In the genomic region with DNA sequence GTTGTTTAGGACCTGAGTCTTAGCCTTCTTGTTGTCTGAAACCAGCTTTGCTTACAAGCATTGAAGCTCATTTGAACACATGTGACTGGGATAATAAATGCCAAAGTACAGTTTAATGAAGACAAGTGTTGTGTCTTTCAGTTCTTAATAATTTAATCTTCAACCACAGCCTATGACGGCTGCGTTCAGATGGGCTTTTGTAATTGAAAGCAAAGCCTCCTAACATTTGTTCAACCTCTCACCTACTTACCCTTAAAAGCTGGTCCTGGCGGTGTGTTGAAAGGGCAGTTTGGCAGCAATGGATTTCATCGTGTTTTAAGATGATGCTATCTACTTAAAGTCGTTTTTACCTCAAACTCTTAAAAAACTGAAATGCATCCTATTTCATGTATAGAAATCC, we compare ENCODE assay signal across 23 mouse cellular contexts. TPM values are rescaled to one million over a fixed set of nuclear protein-coding genes. Genes with fewer than 3 reads are reported as not detected.
A peak's percentile ranks its signal among the peaks of the same experiment; 100 is the strongest.
DNase-seq lines count a peak whose midpoint lies in the region; ATAC-seq and TF ChIP-seq lines count a peak whose summit lies in the region.
"Had no signal": no experiment of that assay in that cellular context is flagged by ENCODE, and none has a peak within 500 bp of the region (broad histone marks: within the 10 kb centered on the region; RNA-seq: fewer than 3 reads in every experiment).

No protein-coding gene starts in this region.

- WGBS in lung, postnatal 0 days, result 56% methylated on average over 5 of the region's 5 CpGs
- WGBS in hindbrain, embryonic 14.5 days, result 85% methylated on average over 5 of the region's 5 CpGs

- H3K4me1 ChIP-seq in lung, postnatal 0 days (ENCODE audit: insufficient read depth, low read depth, low read length), result no peaks in the 10 kb centered on the region
- H3K4me1 ChIP-seq in hindbrain, embryonic 14.5 days (replicated peaks; ENCODE audit: control insufficient read depth, insufficient read depth, low read length), result no peaks in the 10 kb centered on the region
- H3K4me1 ChIP-seq: hindbrain, embryonic 12.5 days had no signal

- peak; percentile 32; the same call in 1 of the 2 replicates for ATAC-seq in lung, postnatal 0 days
- no peak for ATAC-seq in hindbrain, embryonic 14.5 days (ENCODE audit: low FRiP score)
- ATAC-seq: forebrain, embryonic 14.5 days; forebrain, postnatal 0 days; Patski had no signal

- H3K9me3 ChIP-seq in lung, postnatal 0 days (ENCODE audit: low read length), result no peaks in the 10 kb centered on the region
- H3K9me3 ChIP-seq in hindbrain, embryonic 14.5 days (ENCODE audit: control insufficient read depth, low read length), result no peaks in the 10 kb centered on the region
- H3K9me3 ChIP-seq: G1E; hindbrain, embryonic 12.5 days had no signal

- H3K4me2 ChIP-seq in lung, postnatal 0 days (replicated peaks; ENCODE audit: low read depth, low read length), result no peak overlapping the region
- H3K4me2 ChIP-seq in hindbrain, embryonic 14.5 days (replicated peaks), result no peak overlapping the region
- H3K4me2 ChIP-seq: heart, embryonic 11.5 days; hindbrain, embryonic 12.5 days had no signal

- peak; percentile 78 for DNase-seq in kidney, adult 9 months
- no peak for DNase-seq in kidney, postnatal 4 days
- DNase-seq in kidney, postnatal 36 days, result peak; percentile 25 to 56
- no peak for DNase-seq in kidney, adult 18-20 months
- DNase-seq in lung, postnatal 0 days (ENCODE audit: low spot score), result no peak
- no peak for DNase-seq in lung, postnatal 14 days
- no peak for DNase-seq in hindbrain, embryonic 14.5 days (ENCODE audit: low spot score)
- DNase-seq: adrenal gland, postnatal 10 days; adrenal gland, postnatal 36 days; B cell, adult 2 months; cerebellum, adult 18-20 months; cerebellum, adult 9-10 months; cerebellum, postnatal 14 days; forebrain, postnatal 0 days; gastrocnemius, adult 2 months; gastrocnemius, postnatal 14 days; heart, adult 11 months had no signal

- H3K4me3 ChIP-seq in lung, postnatal 0 days (ENCODE audit: low read depth, low read length), result no peak overlapping the region
- H3K4me3 ChIP-seq in hindbrain, embryonic 14.5 days (replicated peaks; ENCODE audit: low read length), result no peak overlapping the region
- H3K4me3 ChIP-seq: gastrocnemius, adult 2 months; hindbrain, embryonic 12.5 days had no signal

- no peak for TF ChIP-seq CTCF in lung, postnatal 0 days (IDR thresholded peaks at IDR 0.05)

- no peak overlapping the region for H3K27ac ChIP-seq in lung, postnatal 0 days (ENCODE audit: low read length)
- no peak overlapping the region for H3K27ac ChIP-seq in hindbrain, embryonic 14.5 days
- H3K27ac ChIP-seq: gastrocnemius, adult 2 months; hindbrain, embryonic 12.5 days had no signal

- no peak overlapping the region for H3K9ac ChIP-seq in lung, postnatal 0 days (replicated peaks; ENCODE audit: low read depth)
- no peak overlapping the region for H3K9ac ChIP-seq in hindbrain, embryonic 14.5 days
- H3K9ac ChIP-seq: forebrain, postnatal 0 days; hindbrain, embryonic 12.5 days had no signal

- H3K27me3 ChIP-seq in lung, postnatal 0 days (replicated peaks; ENCODE audit: insufficient read depth, low read length), result no peaks in the 10 kb centered on the region
- H3K27me3 ChIP-seq in hindbrain, embryonic 14.5 days (ENCODE audit: control insufficient read depth, insufficient read depth, low read length), result no peaks in the 10 kb centered on the region
- H3K27me3 ChIP-seq: CH12.LX; hindbrain, embryonic 12.5 days; Patski had no signal

- peaks cover 21% of the 10 kb centered on the region for H3K36me3 ChIP-seq in lung, postnatal 0 days (ENCODE audit: insufficient read depth, low read length)
- peaks cover 89% of the 10 kb centered on the region for H3K36me3 ChIP-seq in hindbrain, embryonic 14.5 days (replicated peaks; ENCODE audit: control insufficient read depth, insufficient read depth)

- no peak for TF ChIP-seq EP300 in lung, postnatal 0 days (IDR thresholded peaks at IDR 0.05)

RNA-seq across cellular contexts. Expression of gene Smim4, which starts 16.6 kb away (rescaled TPM):
- polyA plus RNA-seq in lung, postnatal 0 days (2015; fragmentation: Nextera tagmentation; extraction: Ambion mirVana), result 109 and 118 TPM in 2 replicates
- polyA plus RNA-seq in hindbrain, embryonic 14.5 days (2014; fragmentation: Nextera tagmentation; extraction: Ambion mirVana), result 55.5 and 77.7 TPM in 2 replicates

RNA-seq across cellular contexts. Expression of gene Nt5dc2, which starts 18.7 kb away (rescaled TPM):
- 148 and 162 TPM in 2 replicates for polyA plus RNA-seq in lung, postnatal 0 days (2015; fragmentation: Nextera tagmentation; extraction: Ambion mirVana)
- polyA plus RNA-seq in hindbrain, embryonic 14.5 days (2014; fragmentation: Nextera tagmentation; extraction: Ambion mirVana), result 260 and 277 TPM in 2 replicates

RNA-seq across cellular contexts. Expression of gene Stab1, which starts 56.3 kb away (rescaled TPM):
- polyA plus RNA-seq in lung, postnatal 0 days (2015; fragmentation: Nextera tagmentation; extraction: Ambion mirVana), result 32.4 and 34.2 TPM in 2 replicates
- polyA plus RNA-seq in hindbrain, embryonic 14.5 days (2014; fragmentation: Nextera tagmentation; extraction: Ambion mirVana), result 17.9 and 27.6 TPM in 2 replicates
- polyA plus RNA-seq: G1E had no signal

Comparison
In these comparisons a context has a peak if more than half of its experiments do, and no peak if none do; other contexts are left out.
1. DNase-seq: peak in kidney, adult 9 months (single experiment) and kidney, postnatal 36 days (2 of 2); none in kidney, postnatal 4 days (0 of 2), kidney, adult 18-20 months (single experiment), lung, postnatal 0 days (single experiment), lung, postnatal 14 days (single experiment) and hindbrain, embryonic 14.5 days (single experiment).